Mouse (Mus musculus): ENCODE results near the gene Lpcat4.

Lpcat4 gene

GRCm38 (mm10) chr2:112239212-112239934, at the start of gene Lpcat4:
Gene Lpcat4 (plus strand): TSS chr2:112239468.
- peak; percentile 93 for DNase-seq

GRCm38 (mm10) chr2:112196859-112197258, 42.4 kb upstream of the Lpcat4 start:
- DNase-seq, result peak; percentile 50

GRCm38 (mm10) chr2:112203056-112203455, 36.2 kb upstream of the Lpcat4 start:
- DNase-seq, result peak; percentile 26

- peak; percentile 44 for DNase-seq
Measured at GRCm38 (mm10) chr2:112210142-112210541, 29.1 kb upstream of the Lpcat4 start.

- DNase-seq, result no peak
Measured at GRCm38 (mm10) chr2:112210699-112211098, 28.6 kb upstream of the Lpcat4 start.

- peak; percentile 9 for DNase-seq
Measured at GRCm38 (mm10) chr2:112215977-112216376, 23.3 kb upstream of the Lpcat4 start.

- DNase-seq, result no peak
Measured at GRCm38 (mm10) chr2:112217614-112218013, 21.7 kb upstream of the Lpcat4 start.

GRCm38 (mm10) chr2:112220880-112221279, 18.4 kb upstream of the Lpcat4 start:
- DNase-seq, result no peak

GRCm38 (mm10) chr2:112222607-112223006, 16.7 kb upstream of the Lpcat4 start:
- DNase-seq, result no peak

- DNase-seq, result no peak
Measured at GRCm38 (mm10) chr2:112224356-112224755, 14.9 kb upstream of the Lpcat4 start.

GRCm38 (mm10) chr2:112232623-112233022, 6.6 kb upstream of the Lpcat4 start:
- no peak for DNase-seq

- no peak for DNase-seq
Measured at GRCm38 (mm10) chr2:112236620-112237019, 2.6 kb upstream of the Lpcat4 start.

GRCm38 (mm10) chr2:112238006-112238405, 1.3 kb upstream of the Lpcat4 start:
- no peak for DNase-seq

- DNase-seq, result peak; percentile 39
Measured at GRCm38 (mm10) chr2:112239935-112240721, 860 bp downstream of the Lpcat4 start.

GRCm38 (mm10) chr2:112241787-112242186, 2.5 kb downstream of the Lpcat4 start:
- no peak for DNase-seq

GRCm38 (mm10) chr2:112245307-112245706, 6.0 kb downstream of the Lpcat4 start:
- no peak for DNase-seq

- DNase-seq, result no peak
Measured at GRCm38 (mm10) chr2:112246193-112246592, 6.9 kb downstream of the Lpcat4 start.

- no peak for DNase-seq
Measured at GRCm38 (mm10) chr2:112247323-112247722, 8.1 kb downstream of the Lpcat4 start.

GRCm38 (mm10) chr2:112249780-112250453, 10.6 kb downstream of the Lpcat4 start:
- no peak for DNase-seq

GRCm38 (mm10) chr2:112254675-112255515, 15.6 kb downstream of the Lpcat4 start:
- DNase-seq, result no peak

- peak; percentile 25 for DNase-seq
Measured at GRCm38 (mm10) chr2:112259241-112259962, 20.1 kb downstream of the Lpcat4 start, which contains the start of gene Nutm1. Gene Nutm1 (minus strand): TSS chr2:112259291.
